Mouse (Mus musculus) liver, embryonic 12.5 days (tissue): ENCODE measurements at regions not wholly inside any gene's neighbourhood (a gene's known extent, or its start where the extent isn't known, plus 50 kb on each side); places are given as distances from the start of the nearest gene placed in this dataset.

Experiments
- ATAC-seq: fragments of 200-750 bp; cut with Nextera tagmentation; 2 replicates; pipeline ENCODE4 v1.8.0; 2017; ENCODE audit warnings: moderate number of reproducible peaks, mild to moderate bottlenecking, moderate library complexity
- H3K27ac ChIP-seq: fragments of 300-500 bp; sonication (generic); 2 replicates; pipeline ENCODE4 v1.5.1; 2016; ENCODE audit warnings: mild to moderate bottlenecking
- H3K27me3 ChIP-seq: fragments of 300-500 bp; sonication (generic); replicated peaks from 2 replicates; pipeline ENCODE4 v1.6.1; 2016; ENCODE audit warnings: mild to moderate bottlenecking, moderate library complexity
- H3K36me3 ChIP-seq: fragments of 300-500 bp; sonication (generic); 2 replicates; pipeline ENCODE4 v1.6.1; 2016; ENCODE audit warnings: mild to moderate bottlenecking, moderate library complexity
- H3K4me1 ChIP-seq: fragments of 300-500 bp; sonication (generic); 2 replicates; pipeline ENCODE4 v1.6.1; 2016
- H3K4me2 ChIP-seq: fragments of 300-500 bp; sonication (generic); 2 replicates; pipeline ENCODE4 v1.6.1; 2016; ENCODE audit warnings: mild to moderate bottlenecking, moderate library complexity
- H3K4me3 ChIP-seq: fragments of 300-500 bp; sonication (generic); 2 replicates; pipeline ENCODE4 v1.5.1; 2016; ENCODE audit warnings: mild to moderate bottlenecking, moderate library complexity
- H3K9ac ChIP-seq: fragments of 300-500 bp; sonication (generic); 2 replicates; pipeline ENCODE4 v1.6.1; 2016; ENCODE audit warnings: mild to moderate bottlenecking, moderate library complexity
- H3K9me3 ChIP-seq: fragments of 300-500 bp; sonication (generic); replicated peaks from 2 replicates; pipeline ENCODE4 v1.6.1; 2016; ENCODE audit warnings: mild to moderate bottlenecking, moderate library complexity
- WGBS: fragments of 180-500 bp; shearing (Covaris S2); methylation state at CpG from one replicate; pipeline ENCODE4 v1.1.7; 2016; ENCODE audit not compliant: insufficient replicate concordance; 5-methylcytosine and 5-hydroxymethylcytosine counted together

DNA sequence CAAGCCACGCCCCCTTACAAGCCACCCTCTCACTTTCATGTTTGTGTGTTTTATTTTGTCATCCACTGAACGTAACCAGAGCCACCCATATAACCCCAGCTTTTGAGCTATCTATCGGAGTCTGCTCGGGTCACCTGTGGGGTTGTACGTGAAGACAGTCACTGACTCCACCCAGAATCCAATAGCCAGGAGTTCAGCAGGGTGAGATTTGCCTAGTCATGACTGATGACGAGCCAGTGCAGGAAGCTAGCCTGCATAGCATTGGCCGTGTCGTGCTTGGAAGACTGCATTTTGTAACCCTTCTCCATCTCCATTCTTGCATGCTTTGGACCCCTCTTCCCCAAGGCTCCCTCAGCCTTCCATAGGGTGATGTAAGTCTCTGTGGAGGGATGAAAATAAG is 243.3 kb upstream of the Nr5a2 start:
- no peaks in the 10 kb centered on the region for H3K36me3 ChIP-seq
- H3K9ac ChIP-seq = no peak overlapping the region
- 54% methylated on average over 8 of the region's 8 CpGs for WGBS
- no peaks in the 10 kb centered on the region for H3K27me3 ChIP-seq
- H3K4me2 ChIP-seq = no peak overlapping the region
- H3K4me1 ChIP-seq = peaks cover 4% of the 10 kb centered on the region; the same call in 1 of the 2 replicates
- no peaks in the 10 kb centered on the region for H3K9me3 ChIP-seq
- H3K27ac ChIP-seq = no peak overlapping the region
- H3K4me3 ChIP-seq = no peak overlapping the region
- ATAC-seq = 0 out of 2 replicates have a peak, but pooled peaks have one; percentile 30

DNA sequence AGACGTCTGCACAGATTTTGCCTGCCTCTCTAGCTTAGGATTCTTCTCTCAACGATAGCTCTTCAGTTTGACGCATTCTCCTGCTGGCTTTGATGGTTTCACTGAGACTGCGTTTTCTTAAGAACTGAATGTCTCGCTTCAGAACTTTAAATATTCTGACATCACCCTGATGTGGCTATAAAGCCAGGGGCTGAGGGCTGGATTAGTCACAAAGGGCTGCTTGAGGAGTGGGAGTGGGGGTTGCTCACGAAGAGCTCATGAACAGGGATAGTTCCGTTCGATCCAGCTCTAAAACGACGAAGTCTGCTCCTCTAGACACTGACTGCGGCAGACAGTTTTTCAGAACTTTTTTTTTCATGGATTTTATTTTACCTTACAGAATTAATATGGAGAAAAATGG is 240.7 kb upstream of the Nr5a2 start:
- 80% methylated on average over 11 of the region's 11 CpGs for WGBS
- no peak for ATAC-seq
- Histone ChIP-seq H3K36me3 (no peaks in the 10 kb centered on the region), H3K9ac (no peak overlapping the region), H3K4me2 (no peak overlapping the region), H3K4me1 (peaks cover 4% of the 10 kb centered on the region; the same call in 1 of the 2 replicates), H3K9me3 (no peaks in the 10 kb centered on the region), H3K27me3 (no peaks in the 10 kb centered on the region), H3K27ac (no peak overlapping the region), H3K4me3 (no peak overlapping the region)

DNA sequence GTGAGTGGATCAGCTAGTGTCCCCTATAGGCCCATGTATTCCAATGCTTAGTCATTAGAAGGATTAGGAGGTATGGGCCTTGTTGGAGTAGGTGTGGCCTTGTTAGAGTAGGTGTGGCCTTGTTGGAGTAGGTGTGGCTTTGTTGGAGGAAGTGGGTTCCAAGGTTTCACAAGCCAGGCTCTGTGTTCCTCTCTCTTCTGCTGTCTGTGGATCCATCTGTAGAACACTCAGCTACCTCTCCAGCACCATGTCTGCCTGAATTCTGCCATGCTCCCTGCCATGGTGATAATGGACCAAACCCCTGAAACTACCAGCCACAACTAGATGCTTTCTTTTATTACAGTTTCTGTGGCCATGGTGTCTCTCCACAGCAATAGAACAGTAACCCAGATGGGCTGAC is 235.7 kb upstream of the Nr5a2 start:
- Histone ChIP-seq H3K4me2 (no peak overlapping the region), H3K9ac (no peak overlapping the region), H3K4me3 (no peak overlapping the region), H3K27ac (no peak overlapping the region), H3K27me3 (no peaks in the 10 kb centered on the region), H3K36me3 (no peaks in the 10 kb centered on the region), H3K9me3 (no peaks in the 10 kb centered on the region), H3K4me1 (no peaks in the 10 kb centered on the region)
- no peak for ATAC-seq

DNA sequence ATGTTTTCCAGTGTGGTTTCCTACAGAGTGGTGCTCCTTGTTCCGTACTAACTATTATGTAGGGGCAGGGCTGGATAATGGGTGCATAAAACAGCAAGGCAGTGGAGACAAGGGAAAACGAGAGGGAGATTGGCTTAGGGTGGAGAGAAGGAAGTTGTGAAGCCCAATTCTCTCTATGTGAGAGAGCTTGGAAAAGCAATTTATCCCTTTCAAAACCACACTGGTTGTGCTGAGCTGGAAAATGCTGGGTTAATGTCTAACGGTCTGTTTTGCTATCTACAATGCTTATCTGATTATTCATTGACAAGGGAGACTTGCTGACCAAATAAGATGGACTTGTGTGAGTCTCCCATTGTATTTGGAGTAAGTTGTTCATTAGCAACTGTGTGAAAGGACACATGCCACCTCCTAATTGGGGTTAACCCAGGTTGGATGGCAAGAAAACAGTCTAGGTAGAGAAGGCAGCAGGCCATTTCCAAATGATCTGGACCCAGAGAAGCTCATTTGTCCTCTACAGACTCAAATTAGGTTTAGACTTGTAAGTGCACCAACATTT is 234.9 kb upstream of the Nr5a2 start:
- H3K9me3 ChIP-seq = no peaks in the 10 kb centered on the region
- H3K27me3 ChIP-seq = no peaks in the 10 kb centered on the region
- H3K4me1 ChIP-seq = no peaks in the 10 kb centered on the region
- H3K4me2 ChIP-seq = no peak overlapping the region
- no peak overlapping the region for H3K4me3 ChIP-seq
- H3K27ac ChIP-seq = no peak overlapping the region
- H3K36me3 ChIP-seq = no peaks in the 10 kb centered on the region
- WGBS = 56% methylated on average over 3 of the region's 3 CpGs
- no peak for ATAC-seq
- H3K9ac ChIP-seq = no peak overlapping the region

DNA sequence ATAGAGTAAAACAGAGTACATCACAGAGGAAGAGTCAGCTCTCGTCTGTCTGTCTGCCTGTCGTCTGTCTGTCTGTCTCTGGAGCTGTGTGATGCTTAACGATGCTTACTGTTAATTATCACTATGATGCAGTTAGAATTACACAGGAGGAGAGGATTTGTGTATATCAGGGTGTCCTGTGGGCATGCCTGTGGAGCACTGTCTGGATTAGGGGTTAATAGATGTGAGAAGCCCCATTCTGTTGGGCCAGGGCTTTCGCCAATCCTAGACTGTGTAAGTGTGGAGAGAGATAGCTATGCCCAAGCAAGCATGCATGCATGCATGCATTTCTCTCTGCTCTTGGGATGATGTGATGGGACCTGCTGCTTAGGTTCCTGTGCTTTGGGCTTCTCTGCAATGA is 218.0 kb upstream of the Nr5a2 start:
- WGBS = 82% methylated on average over 4 of the region's 4 CpGs
- Histone ChIP-seq H3K36me3 (no peaks in the 10 kb centered on the region), H3K9ac (no peak overlapping the region), H3K4me2 (no peak overlapping the region), H3K4me3 (no peak overlapping the region), H3K27me3 (no peaks in the 10 kb centered on the region), H3K4me1 (no peaks in the 10 kb centered on the region), H3K9me3 (no peaks in the 10 kb centered on the region), H3K27ac (no peak overlapping the region)
- no peak for ATAC-seq

DNA sequence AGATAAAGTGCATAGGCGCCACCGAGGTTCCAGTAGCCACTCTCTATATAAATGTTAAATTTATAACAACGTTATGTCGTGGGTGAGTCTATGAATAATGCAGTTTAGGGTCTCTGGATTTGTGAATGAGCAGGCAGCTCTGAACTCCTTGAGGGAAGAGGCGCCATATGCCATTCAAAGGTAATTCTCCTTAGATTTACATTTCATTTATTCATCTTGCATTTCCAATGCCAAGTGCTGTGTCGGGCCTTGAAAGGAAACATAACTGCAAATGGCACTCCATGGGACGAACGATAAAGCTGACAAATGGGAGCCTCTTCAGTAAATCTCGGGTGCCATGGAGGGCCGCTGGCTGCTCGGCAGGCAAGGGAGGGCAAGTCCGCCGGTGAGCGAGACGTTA is 216.4 kb upstream of the Nr5a2 start:
- Histone ChIP-seq H3K4me2 (no peak overlapping the region), H3K4me3 (no peak overlapping the region), H3K9me3 (no peaks in the 10 kb centered on the region), H3K36me3 (no peaks in the 10 kb centered on the region), H3K27me3 (no peaks in the 10 kb centered on the region), H3K9ac (no peak overlapping the region), H3K4me1 (no peaks in the 10 kb centered on the region), H3K27ac (no peak overlapping the region)
- no peak for ATAC-seq
- 73% methylated on average over 15 of the region's 15 CpGs for WGBS

DNA sequence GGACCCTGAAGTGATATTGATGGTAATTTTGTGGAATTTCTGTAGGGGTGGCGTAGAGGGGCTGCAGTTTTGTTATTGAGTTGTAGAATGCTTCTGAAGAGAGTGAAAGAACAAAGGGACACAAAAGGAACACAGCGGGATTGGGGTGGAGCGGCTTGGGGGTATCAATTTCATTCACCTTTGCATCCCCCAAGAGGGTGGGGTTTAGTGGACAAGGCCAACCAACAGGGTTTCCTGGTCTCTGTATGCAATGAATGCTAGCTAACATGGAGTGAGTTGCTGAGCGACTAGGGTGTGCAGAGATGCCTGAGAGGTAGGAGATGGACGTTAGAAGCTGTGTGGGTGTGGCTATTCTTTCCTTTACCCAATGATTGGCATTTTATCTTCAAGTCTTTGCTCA is 213.8 kb upstream of the Nr5a2 start:
- H3K27me3 ChIP-seq = no peaks in the 10 kb centered on the region
- no peaks in the 10 kb centered on the region for H3K9me3 ChIP-seq
- H3K4me3 ChIP-seq = no peak overlapping the region
- H3K27ac ChIP-seq = no peak overlapping the region
- no peak overlapping the region for H3K9ac ChIP-seq
- no peak for ATAC-seq
- no peaks in the 10 kb centered on the region for H3K36me3 ChIP-seq
- 57% methylated on average over 5 of the region's 5 CpGs for WGBS
- H3K4me1 ChIP-seq = peaks cover 6% of the 10 kb centered on the region
- H3K4me2 ChIP-seq = no peak overlapping the region

DNA sequence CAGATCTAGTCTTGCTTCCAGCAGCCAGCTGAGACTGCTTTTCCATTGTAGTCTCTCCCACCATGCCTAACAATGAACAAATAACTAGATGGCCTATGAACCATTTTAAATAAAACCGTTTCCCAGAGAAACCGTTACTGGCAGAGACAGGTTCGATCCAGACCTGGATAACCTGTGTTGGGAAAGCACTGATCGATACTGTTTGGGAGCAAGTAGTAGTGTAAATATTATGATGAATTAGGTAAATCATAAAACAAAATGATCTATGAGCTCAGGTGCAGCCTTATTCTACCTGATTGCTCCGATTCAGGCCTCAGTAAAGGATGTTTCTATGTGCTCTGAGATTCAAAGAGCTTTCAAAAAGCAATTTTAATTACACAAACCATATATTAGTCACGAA is 211.9 kb upstream of the Nr5a2 start:
- no peak overlapping the region for H3K27ac ChIP-seq
- no peak overlapping the region for H3K4me2 ChIP-seq
- H3K36me3 ChIP-seq = no peaks in the 10 kb centered on the region
- no peak overlapping the region for H3K4me3 ChIP-seq
- no peaks in the 10 kb centered on the region for H3K9me3 ChIP-seq
- no peak overlapping the region for H3K9ac ChIP-seq
- no peaks in the 10 kb centered on the region for H3K27me3 ChIP-seq
- no peak for ATAC-seq
- peaks cover 6% of the 10 kb centered on the region for H3K4me1 ChIP-seq
- WGBS = 70% methylated on average over 6 of the region's 6 CpGs

DNA sequence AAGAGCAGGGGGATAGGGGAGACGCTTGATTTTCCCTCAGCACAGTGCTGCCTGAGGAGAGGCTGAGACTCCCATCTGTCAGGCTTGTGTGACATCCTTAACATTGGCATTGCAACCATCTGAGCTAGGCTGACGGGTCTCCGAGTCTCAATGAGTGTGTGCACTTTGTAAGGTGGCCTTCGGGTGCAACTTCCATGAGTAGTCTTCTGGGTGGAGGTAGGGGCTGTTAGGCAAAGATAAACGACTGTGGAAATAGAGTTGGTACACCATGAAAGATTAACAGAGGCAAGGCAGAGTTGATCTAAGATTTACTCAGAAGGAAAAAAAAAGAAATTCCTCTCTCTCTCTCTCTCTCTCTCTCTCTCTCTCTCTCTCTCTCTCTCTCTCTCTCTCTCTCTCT is 211.2 kb upstream of the Nr5a2 start:
- WGBS = 37% methylated on average over 5 of the region's 5 CpGs
- no peaks in the 10 kb centered on the region for H3K27me3 ChIP-seq
- H3K9me3 ChIP-seq = no peaks in the 10 kb centered on the region
- peak; percentile 65; the same call in 1 of the 2 replicates for ATAC-seq
- H3K27ac ChIP-seq = no peak overlapping the region
- H3K36me3 ChIP-seq = no peaks in the 10 kb centered on the region
- H3K4me1 ChIP-seq = peaks cover 6% of the 10 kb centered on the region
- H3K4me2 ChIP-seq = no peak overlapping the region
- no peak overlapping the region for H3K9ac ChIP-seq
- no peak overlapping the region for H3K4me3 ChIP-seq

DNA sequence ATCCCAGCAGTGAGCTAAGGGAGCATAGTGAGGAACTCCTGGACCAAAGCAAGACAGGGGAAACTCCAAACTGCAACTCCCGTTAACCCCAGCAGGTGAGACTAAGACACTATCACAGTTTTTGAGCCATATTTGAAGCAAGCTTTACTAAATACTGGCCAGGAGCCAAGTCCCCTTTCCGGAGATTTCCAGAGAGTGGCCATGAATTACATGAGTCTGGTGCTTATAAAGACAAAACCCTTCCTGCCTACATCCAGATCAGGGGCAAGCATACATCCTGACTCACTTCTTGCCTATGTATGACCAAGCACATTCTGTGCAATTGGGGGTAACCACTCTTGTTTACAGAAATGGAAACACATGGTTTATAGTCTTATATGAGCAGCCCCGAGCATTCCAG is 187.6 kb upstream of the Nr5a2 start:
- Histone ChIP-seq H3K4me1 (no peaks in the 10 kb centered on the region), H3K9me3 (no peaks in the 10 kb centered on the region), H3K27me3 (no peaks in the 10 kb centered on the region), H3K27ac (no peak overlapping the region), H3K9ac (no peak overlapping the region), H3K36me3 (no peaks in the 10 kb centered on the region), H3K4me3 (no peak overlapping the region), H3K4me2 (no peak overlapping the region)
- WGBS = 48% methylated on average over 3 of the region's 3 CpGs
- no peak for ATAC-seq

DNA sequence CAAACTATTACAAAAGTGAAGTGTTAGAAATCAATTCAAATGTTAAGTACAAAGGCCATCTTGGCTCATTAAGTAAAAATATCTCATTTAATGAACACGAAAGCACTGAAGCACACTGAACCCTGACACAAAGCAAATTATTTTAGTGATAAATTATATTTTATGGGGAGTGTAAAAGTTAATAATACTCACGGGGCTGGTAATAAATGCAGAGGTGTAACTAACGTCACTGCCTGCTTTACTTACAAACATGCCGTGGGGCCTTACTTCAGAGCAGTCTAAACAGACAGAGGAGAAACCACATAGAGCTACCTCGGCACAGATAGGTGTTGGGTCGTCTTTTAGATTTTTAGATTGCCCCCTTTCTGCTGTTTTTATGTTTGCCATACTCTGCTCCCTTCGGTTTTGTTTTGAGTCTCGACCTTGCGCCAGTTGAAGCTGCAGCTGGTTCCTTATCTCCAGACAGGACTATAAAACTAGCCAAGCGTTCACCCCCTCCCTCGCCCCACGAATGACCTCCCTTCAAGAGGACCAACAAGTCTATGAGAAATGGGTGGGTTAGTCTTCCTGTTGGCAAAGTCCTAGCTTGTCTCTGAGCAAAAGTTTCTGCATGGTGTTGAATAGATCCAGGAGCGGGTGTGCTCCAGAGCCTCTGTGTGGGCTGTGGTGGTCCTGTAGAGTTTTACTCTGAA is 181.8 kb upstream of the Nr5a2 start:
- no peak for ATAC-seq
- Histone ChIP-seq H3K27ac (no peak overlapping the region), H3K4me3 (no peak overlapping the region), H3K4me2 (no peak overlapping the region), H3K4me1 (0 out of 2 replicates have a peak, but pooled peaks cover 2% of the 10 kb centered on the region), H3K9ac (no peak overlapping the region), H3K27me3 (no peaks in the 10 kb centered on the region), H3K9me3 (no peaks in the 10 kb centered on the region), H3K36me3 (no peaks in the 10 kb centered on the region)
- 50% methylated on average over 13 of the region's 13 CpGs for WGBS

DNA sequence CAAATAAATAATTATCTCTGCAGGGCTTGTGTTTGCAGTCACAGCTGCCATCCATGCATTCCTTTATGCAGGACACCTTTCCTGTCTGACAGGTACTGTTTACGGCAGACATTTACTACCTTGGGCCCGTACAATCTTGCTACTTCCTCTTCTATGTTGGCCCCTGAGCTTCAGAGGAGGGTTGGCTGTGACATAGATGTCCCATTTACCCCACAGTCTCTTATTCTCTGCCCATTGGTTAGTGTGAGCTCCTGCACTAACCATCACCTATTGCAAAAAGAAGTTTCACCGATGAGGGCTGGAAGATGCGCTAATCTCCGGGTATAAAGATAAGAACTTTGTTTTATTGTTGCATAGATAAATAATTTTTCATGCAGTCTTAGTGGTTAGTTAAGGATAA is 181.1 kb upstream of the Nr5a2 start:
- Histone ChIP-seq H3K4me2 (no peak overlapping the region), H3K27ac (no peak overlapping the region)

DNA sequence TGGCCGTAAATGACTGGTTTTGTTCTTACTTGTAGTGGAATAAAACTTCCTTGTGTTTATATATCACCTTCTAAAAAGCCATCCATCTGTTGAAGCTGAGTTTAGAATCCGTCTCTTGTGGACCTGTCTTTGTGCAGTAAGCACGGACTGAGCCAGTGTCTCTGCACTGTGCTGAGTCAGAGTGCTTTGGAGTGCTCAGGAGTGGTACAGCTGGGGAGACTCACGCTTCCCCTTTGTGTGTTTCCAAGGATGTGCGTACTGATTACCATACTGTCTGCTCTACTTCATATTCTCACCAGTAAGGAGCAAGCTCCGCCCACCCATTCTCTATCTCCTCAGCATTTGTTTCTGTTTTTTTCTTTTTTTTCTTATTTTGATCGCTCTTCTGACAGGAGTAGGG is 175.9 kb upstream of the Nr5a2 start:
- Histone ChIP-seq H3K36me3 (no peaks in the 10 kb centered on the region), H3K27me3 (no peaks in the 10 kb centered on the region), H3K4me1 (no peaks in the 10 kb centered on the region), H3K4me3 (no peak overlapping the region), H3K4me2 (no peak overlapping the region), H3K9me3 (no peaks in the 10 kb centered on the region), H3K9ac (no peak overlapping the region), H3K27ac (no peak overlapping the region)
- WGBS = 53% methylated on average over 7 of the region's 7 CpGs
- no peak for ATAC-seq

More for the DNA sequence above, 181.1 kb upstream of the Nr5a2 start:
- no peaks in the 10 kb centered on the region for H3K36me3 ChIP-seq
- H3K4me3 ChIP-seq = no peak overlapping the region
- 0 out of 2 replicates have a peak, but pooled peaks cover 2% of the 10 kb centered on the region for H3K4me1 ChIP-seq
- no peaks in the 10 kb centered on the region for H3K9me3 ChIP-seq
- ATAC-seq = no peak
- H3K27me3 ChIP-seq = no peaks in the 10 kb centered on the region
- H3K9ac ChIP-seq = no peak overlapping the region
- WGBS = 70% methylated on average over 5 of the region's 5 CpGs
